Mouse (Mus musculus): ENCODE data around the gene C5ar2. TPM values are rescaled to one million over a fixed set of nuclear protein-coding genes. Genes with fewer than 3 reads are reported as not detected.
"Not testable (repeated sequence)": the region's sequence is repeated elsewhere in the genome, so short reads cannot be mapped to it uniquely, and the experiment has no call there.

The C5ar2 gene
- polyA plus RNA-seq, 1 experiment from 2014 or later, result 0.10 TPM

DNA sequence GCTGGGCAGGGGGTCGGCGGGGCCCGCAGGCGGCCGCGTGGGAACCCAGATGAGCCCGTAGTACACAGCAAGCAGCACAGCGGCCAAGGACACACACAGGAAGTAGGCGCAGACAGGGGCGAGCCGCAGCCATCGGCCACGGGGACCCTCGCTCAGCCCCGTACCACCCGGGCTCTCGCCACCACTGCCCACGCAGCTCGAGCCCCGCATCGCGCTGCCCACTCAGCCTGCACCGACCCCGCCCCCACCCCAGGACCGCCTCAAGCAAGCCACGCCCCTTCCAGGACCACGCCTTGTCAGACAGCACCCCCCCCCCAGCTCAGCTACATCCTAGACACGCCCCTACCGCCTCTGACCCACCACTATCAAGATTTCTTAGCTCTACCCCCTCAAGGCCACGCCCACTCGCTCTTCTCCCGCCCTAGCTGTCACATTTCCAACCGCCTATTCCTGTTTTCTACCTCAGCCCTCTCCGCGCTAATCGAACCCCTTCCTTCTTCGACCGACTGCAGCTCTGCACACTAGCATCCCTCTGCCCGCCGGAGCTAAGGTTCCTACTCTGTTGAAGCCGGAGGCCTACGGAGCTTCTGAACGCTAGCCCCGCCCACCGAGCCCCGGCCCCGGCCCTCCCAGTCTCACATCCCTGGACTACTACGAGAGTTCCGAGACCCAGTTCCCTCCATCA is 29.3 kb upstream of the C5ar2 start, which contains the start of gene Inafm1:
TSS of gene Inafm1 (minus strand) at position 537 of the 685 bp plus-strand sequence.
- WGBS, result under 1% methylated on average over 49 of the region's 49 CpGs
- no peaks in the 10 kb centered on the region for H3K9me3 ChIP-seq

DNA sequence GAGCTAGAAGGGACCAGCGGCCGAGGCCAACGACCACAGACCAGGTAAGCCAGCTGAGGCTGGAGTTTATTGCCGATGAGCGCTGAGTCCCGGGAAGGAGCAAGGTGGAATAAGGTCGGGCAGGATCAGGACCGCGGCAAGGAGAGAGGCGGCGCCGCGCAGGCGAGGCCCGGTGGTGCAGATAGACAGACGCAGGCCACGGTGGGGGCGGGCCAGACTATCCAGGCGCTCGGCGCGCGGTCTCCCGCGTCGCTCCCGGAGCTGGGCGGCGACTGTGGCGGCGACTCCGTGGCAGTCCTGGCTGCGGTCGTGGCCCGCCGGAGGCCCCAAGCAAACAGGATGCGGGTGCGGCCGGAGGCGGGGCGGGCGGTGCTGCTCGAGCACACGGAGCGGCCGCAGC is 28.7 kb upstream of the C5ar2 start:
- Histone ChIP-seq H3K4me2 (peak overlapping the region; percentile 77), H3K4me3 (peak overlapping the region; percentile 68), H3K9ac (peak overlapping the region; percentile 83), H3K36me3 (peaks cover 28% of the 10 kb centered on the region), H3K27me3 (no peaks in the 10 kb centered on the region), H3K27ac (peak overlapping the region; percentile 96), H3K9me3 (no peaks in the 10 kb centered on the region), H3K4me1 (peaks cover 29% of the 10 kb centered on the region)
- WGBS, result under 1% methylated on average over 46 of the region's 46 CpGs
- peak; percentile 74 for ATAC-seq (ENCODE audit: insufficient number of reproducible peaks, insufficient read depth, low FRiP score, low TSS enrichment, low read depth)

More for the DNA sequence above, 29.3 kb upstream of the C5ar2 start, which contains the start of gene Inafm1:
- Histone ChIP-seq H3K9ac (peak within 1 kb of the TSS; percentile 83), H3K36me3 (peaks cover 33% of the 10 kb centered on the region), H3K27ac (peak within 1 kb of the TSS; percentile 96), H3K4me2 (peak within 1 kb of the TSS; percentile 77), H3K4me1 (peaks cover 29% of the 10 kb centered on the region), H3K27me3 (no peaks in the 10 kb centered on the region), H3K4me3 (peak within 1 kb of the TSS; percentile 68)
- peak; percentile 78 for ATAC-seq (ENCODE audit: insufficient number of reproducible peaks, insufficient read depth, low FRiP score, low TSS enrichment, low read depth)

DNA sequence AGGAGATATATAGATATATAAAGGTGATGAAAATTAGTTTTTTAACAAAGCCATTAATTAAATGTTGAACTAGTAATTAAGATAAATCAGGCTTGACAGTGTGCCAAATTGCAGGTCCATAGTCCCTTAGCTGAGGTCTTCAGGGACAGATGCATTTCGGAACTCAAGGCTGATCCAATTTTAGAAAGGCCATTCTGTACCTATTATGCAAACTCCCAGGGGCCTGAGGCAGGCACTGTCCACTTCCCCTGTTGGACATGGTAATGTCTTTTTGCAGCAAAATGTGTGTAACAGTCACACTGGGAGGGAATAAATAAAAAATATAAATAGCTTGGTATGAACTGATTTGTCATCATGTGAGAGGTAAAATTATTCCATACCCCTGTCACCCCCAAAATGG is 27.2 kb upstream of the C5ar2 start:
- no peak for ATAC-seq (ENCODE audit: insufficient number of reproducible peaks, insufficient read depth, low FRiP score, low TSS enrichment, low read depth)

DNA sequence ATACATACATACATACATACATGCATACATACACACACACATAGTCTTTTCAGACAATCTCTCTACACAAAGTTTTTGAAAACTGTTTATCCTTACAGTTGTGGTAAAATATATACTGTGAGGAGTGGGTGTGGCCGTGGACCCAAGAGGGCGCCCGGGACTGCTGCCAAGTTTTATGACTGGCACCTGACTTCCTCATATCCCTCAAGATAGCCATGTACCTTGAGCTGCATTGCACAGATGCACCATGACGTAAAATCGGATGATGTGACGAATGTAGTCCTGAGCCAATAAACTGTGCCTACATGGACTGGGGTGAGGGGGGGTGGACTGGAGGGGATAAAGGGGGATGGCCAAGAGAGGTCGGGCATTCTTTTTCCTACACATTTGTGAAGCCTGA is 22.6 kb upstream of the C5ar2 start:
- H3K27ac ChIP-seq; H3K9me3 ChIP-seq; H3K4me3 ChIP-seq; H3K4me1 ChIP-seq; H3K27me3 ChIP-seq; H3K36me3 ChIP-seq; H3K9ac ChIP-seq; ATAC-seq (ENCODE audit: insufficient number of reproducible peaks, insufficient read depth, low FRiP score, low TSS enrichment, low read depth); H3K4me2 ChIP-seq: not testable (repeated sequence)
- 86% methylated on average over 7 of the region's 7 CpGs for WGBS

More for the DNA sequence above, 27.2 kb upstream of the C5ar2 start:
- Histone ChIP-seq H3K4me3 (no peak overlapping the region), H3K4me1 (peaks cover 29% of the 10 kb centered on the region), H3K4me2 (0 out of 2 replicates have a peak overlapping the region, but pooled peaks have one; percentile 77), H3K9ac (no peak overlapping the region), H3K27ac (no peak overlapping the region), H3K36me3 (peaks cover 12% of the 10 kb centered on the region), H3K9me3 (no peaks in the 10 kb centered on the region), H3K27me3 (no peaks in the 10 kb centered on the region)
- 66% methylated on average over 1 of the region's 1 CpGs for WGBS

DNA sequence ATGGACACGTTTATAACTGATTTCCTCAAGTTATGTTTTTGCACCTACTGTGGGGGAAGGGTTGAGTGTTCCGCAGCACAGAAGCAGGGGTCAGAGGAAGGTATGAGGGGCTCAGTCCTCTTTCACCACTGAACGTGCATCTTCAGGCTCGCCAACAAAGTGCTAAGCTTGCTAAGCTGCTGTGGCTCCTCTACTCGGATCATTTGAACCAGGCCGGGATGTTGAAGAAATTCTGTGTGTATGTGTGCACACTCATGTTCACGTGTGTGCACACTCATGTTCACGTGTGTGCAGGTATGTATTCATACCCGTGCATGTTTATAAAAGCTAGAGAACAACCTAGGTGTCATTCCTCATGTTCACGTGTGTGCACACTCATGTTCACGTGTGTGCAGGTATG is 21.9 kb upstream of the C5ar2 start:
- H3K9me3 ChIP-seq, result peaks cover 8% of the 10 kb centered on the region; the same call in 1 of the 2 replicates
- no peaks in the 10 kb centered on the region for H3K4me1 ChIP-seq
- H3K4me2 ChIP-seq, result no peak overlapping the region
- no peaks in the 10 kb centered on the region for H3K27me3 ChIP-seq
- no peak overlapping the region for H3K27ac ChIP-seq
- no peaks in the 10 kb centered on the region for H3K36me3 ChIP-seq
- H3K9ac ChIP-seq, result no peak overlapping the region
- ATAC-seq (ENCODE audit: insufficient number of reproducible peaks, insufficient read depth, low FRiP score, low TSS enrichment, low read depth), result no peak
- WGBS, result 87% methylated on average over 11 of the region's 11 CpGs
- H3K4me3 ChIP-seq, result no peak overlapping the region

DNA sequence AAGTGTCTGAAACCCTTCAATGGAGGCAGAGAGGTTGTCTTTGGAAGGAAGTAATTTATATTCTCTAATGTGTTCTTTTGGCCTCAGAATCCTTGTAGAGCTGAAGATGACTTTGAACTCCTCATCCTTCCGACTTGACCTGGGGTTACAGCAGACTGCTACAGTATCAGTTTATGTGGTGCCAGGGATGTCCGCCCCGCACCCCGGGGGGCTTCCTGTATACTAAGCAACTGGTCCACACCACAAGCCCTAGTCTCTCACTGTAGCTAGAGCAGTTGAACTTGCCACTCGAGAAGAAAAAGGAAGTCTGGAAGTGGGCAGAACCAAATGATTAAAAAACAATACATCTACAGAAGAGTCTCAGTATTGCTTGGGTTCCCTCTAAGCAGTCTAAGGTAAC is 19.9 kb upstream of the C5ar2 start:
- no peak for ATAC-seq (ENCODE audit: insufficient number of reproducible peaks, insufficient read depth, low FRiP score, low TSS enrichment, low read depth)
- Histone ChIP-seq H3K9me3 (peaks cover 8% of the 10 kb centered on the region; the same call in 1 of the 2 replicates), H3K9ac (no peak overlapping the region), H3K4me1 (no peaks in the 10 kb centered on the region), H3K27me3 (no peaks in the 10 kb centered on the region), H3K4me3 (no peak overlapping the region), H3K36me3 (no peaks in the 10 kb centered on the region), H3K27ac (no peak overlapping the region), H3K4me2 (no peak overlapping the region)
- 81% methylated on average over 5 of the region's 5 CpGs for WGBS

DNA sequence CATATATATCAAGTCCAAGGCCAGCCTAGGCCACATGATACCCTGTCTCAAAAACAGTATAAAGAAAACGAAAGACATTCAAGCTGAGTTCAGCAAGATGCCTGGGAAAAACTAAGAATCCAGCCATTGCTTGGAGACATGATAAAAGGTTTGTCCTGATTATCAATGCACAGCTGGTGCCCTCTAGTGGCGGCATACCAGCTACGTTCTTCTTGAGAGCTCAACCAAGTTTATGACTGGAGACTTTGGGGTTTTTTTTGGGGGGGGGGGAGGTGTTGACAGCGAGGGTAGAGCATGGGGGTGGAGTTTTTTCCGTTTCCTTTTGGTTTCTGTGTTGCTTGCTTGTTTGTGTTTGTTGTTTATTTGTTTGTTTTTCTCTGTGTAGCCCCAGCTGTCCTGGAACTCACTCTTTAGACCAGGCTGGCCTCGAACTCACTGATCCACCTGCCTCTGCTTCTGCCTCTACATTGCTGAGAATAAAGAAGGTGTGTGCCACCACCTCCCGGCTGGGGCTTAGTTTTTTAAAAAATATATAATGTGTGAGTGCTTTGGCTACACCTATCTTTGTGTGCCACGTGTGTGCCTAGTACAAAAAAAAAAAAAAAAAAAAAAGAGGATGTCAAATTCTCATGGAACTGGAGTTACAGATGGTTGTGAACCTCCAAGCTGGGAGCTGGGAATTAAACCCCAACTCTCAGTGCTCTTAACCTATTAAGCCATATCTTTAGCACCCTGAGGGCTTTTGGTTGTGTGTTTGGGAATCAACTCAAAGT is 19.2 kb upstream of the C5ar2 start:
- Histone ChIP-seq H3K4me3 (no peak overlapping the region), H3K27me3 (no peaks in the 10 kb centered on the region), H3K4me1 (no peaks in the 10 kb centered on the region), H3K9ac (no peak overlapping the region), H3K27ac (no peak overlapping the region), H3K4me2 (no peak overlapping the region), H3K9me3 (peaks cover 8% of the 10 kb centered on the region; the same call in 1 of the 2 replicates), H3K36me3 (no peaks in the 10 kb centered on the region)
- no peak for ATAC-seq (ENCODE audit: insufficient number of reproducible peaks, insufficient read depth, low FRiP score, low TSS enrichment, low read depth)
- 31% methylated on average over 8 of the region's 8 CpGs for WGBS

DNA sequence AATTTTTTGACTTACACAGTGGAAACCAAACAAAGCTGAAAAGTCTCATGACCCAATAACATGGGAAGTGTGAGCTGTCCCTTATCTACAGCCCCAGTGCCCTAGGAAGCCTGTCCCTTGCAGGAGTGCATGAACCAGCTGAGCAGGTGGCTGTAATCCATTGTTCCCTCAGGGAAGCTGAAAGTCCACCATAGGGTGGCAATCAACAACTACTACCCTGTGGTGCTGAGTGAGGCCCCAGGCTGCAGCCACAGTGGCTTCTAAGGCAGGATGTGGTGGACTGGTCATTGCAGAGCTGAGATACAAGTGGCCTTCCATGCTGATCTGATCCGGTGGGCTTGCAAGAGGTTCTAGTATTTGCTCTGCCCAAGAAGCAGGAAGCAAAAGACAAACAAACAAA is 17.1 kb upstream of the C5ar2 start:
- Histone ChIP-seq H3K4me1 (no peaks in the 10 kb centered on the region), H3K4me2 (no peak overlapping the region), H3K4me3 (no peak overlapping the region), H3K9ac (no peak overlapping the region), H3K27ac (no peak overlapping the region), H3K9me3 (peaks cover 8% of the 10 kb centered on the region; the same call in 1 of the 2 replicates), H3K36me3 (no peaks in the 10 kb centered on the region), H3K27me3 (no peaks in the 10 kb centered on the region)
- WGBS, result 90% methylated on average over 1 of the region's 1 CpGs
- ATAC-seq (ENCODE audit: insufficient number of reproducible peaks, insufficient read depth, low FRiP score, low TSS enrichment, low read depth), result no peak

DNA sequence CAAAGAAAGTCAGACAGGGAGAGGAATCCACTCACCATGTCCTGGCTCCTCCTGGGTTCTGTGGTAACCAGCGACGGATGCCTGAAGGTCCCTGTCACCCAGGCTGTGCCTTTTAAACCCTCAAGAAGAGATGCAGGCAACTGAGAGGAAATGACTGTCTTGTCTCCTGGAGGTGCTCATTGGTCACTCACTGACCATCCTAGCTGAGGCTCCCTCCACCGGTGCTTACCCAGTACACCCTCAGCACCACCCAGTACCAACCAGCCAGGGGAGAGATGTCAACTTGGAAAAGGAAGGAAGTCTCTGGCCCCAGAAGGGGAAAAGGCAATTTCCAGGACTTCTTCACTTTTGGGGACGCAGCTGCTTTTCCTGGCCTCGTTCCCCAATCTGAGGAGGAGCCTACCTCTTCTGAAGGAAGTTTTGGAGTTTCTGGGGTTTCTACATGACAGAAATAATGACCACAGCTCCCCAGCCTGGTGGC is 15.2 kb upstream of the C5ar2 start, which contains the start of gene C5ar1:
TSS of gene C5ar1 (minus strand) at position 431 of the 481 bp plus-strand sequence.
- Histone ChIP-seq H3K9ac (no peak within 1 kb of the TSS), H3K4me1 (no peaks in the 10 kb centered on the region), H3K36me3 (no peaks in the 10 kb centered on the region), H3K27ac (no peak within 1 kb of the TSS), H3K4me2 (no peak within 1 kb of the TSS), H3K4me3 (no peak within 1 kb of the TSS), H3K9me3 (no peaks in the 10 kb centered on the region), H3K27me3 (no peaks in the 10 kb centered on the region)
- no peak for ATAC-seq (ENCODE audit: insufficient number of reproducible peaks, insufficient read depth, low FRiP score, low TSS enrichment, low read depth)
- 84% methylated on average over 5 of the region's 5 CpGs for WGBS

DNA sequence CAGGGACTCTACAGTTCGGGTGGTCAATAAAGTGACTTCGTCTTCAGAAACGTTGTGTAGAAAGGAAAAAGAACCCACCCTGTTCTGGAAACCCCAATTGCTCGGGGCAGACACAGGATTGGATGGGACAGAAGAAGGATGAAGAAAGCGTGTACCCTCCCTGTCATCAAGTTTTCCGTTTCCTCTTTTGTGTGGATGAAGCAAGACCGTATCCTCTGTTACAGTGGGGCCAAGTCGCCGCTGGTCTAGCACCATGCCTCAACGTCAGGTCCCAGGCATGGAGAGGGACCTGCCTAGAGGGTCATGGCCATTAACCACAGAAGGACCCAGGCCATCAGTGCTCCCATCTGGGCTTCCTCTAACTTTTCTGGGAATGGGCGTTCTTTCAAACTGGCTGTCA is 13.9 kb upstream of the C5ar2 start:
- no peaks in the 10 kb centered on the region for H3K27me3 ChIP-seq
- H3K4me1 ChIP-seq, result no peaks in the 10 kb centered on the region
- no peak overlapping the region for H3K9ac ChIP-seq
- H3K27ac ChIP-seq, result no peak overlapping the region
- no peaks in the 10 kb centered on the region for H3K36me3 ChIP-seq
- H3K4me2 ChIP-seq, result no peak overlapping the region
- WGBS, result 85% methylated on average over 11 of the region's 11 CpGs
- H3K4me3 ChIP-seq, result no peak overlapping the region
- no peaks in the 10 kb centered on the region for H3K9me3 ChIP-seq
- no peak for ATAC-seq (ENCODE audit: insufficient number of reproducible peaks, insufficient read depth, low FRiP score, low TSS enrichment, low read depth)

DNA sequence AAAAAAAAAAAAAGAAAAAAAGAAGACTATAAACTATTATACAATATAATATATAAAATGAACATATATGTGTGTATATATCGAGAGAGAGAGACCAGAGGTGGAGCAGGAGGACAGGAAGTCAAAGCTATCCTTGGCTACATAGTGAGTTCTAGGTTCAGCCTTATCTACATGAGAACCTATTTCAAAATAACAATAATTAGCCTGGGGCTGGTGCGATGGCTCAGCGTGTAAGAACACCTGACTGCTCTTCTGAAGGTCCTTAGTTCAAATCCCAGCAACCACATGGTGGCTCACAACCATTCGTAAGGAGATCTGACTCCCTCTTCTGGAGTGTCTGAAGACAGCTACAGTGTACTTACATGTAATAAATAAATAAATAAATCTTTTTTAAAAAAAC is 12.0 kb upstream of the C5ar2 start:
- H3K9ac ChIP-seq; ATAC-seq (ENCODE audit: insufficient number of reproducible peaks, insufficient read depth, low FRiP score, low TSS enrichment, low read depth): not testable (repeated sequence)
- 80% methylated on average over 4 of the region's 4 CpGs for WGBS

More for the DNA sequence above, 12.0 kb upstream of the C5ar2 start:
- not testable (repeated sequence) for H3K9me3 ChIP-seq, H3K27me3 ChIP-seq, H3K27ac ChIP-seq, H3K36me3 ChIP-seq, H3K4me1 ChIP-seq, H3K4me2 ChIP-seq, H3K4me3 ChIP-seq
